In the genomic region with DNA sequence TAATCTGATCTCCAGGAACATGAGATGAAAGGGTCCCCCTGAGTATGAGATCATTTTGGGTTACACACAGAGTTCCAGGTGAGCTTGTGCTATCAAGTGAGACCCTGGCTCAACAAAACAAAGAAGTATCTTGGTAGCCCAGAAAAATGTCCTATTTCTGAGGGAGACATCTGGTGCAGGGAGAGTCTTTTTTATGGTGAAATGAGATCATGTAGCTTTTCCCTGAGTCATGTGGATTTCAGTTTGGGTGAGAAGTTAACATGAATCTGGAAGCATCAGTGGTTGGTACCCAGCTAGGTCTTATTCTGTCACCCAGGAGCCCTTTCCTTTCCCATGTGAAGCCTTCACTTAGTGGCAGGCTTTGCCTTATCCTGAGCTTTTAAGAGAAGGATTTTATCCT, we compare ENCODE assay signal across 18 mouse cellular contexts.
A peak's percentile ranks its signal among the peaks of the same experiment; 100 is the strongest.
DNase-seq lines count a peak whose midpoint lies in the region; ATAC-seq lines count a peak whose summit lies in the region.
"Had no signal": no experiment of that assay in that cellular context is flagged by ENCODE, and none has a peak within 500 bp of the region (broad histone marks: within the 10 kb centered on the region; RNA-seq: fewer than 3 reads in every experiment).

No protein-coding gene starts in this region.

- ATAC-seq in frontal cortex, adult (ENCODE audit: low TSS enrichment), result peak; percentile 93
- ATAC-seq: activated CD4-positive, CD25-positive, alpha-beta regulatory T cell, adult 4 months; CD4-positive, CD25-positive, alpha-beta regulatory T cell, adult 4 months; Patski had no signal

- DNase-seq in frontal cortex, adult 2 months (ENCODE audit: extremely low spot score in 1 of 2, low spot score in 1 of 2), result no peak
- DNase-seq in brain, adult 2 months (ENCODE audit: low read depth, low spot score), result peak; percentile 37
- no peak for DNase-seq in cerebellum, adult 9-10 months
- DNase-seq: adrenal gland, adult 2 months; adrenal gland, adult 8-10 months; adrenal gland, postnatal 10 days; adrenal gland, postnatal 14 days; adrenal gland, postnatal 25 days; adrenal gland, postnatal 36 days; B cell, adult 2 months; cerebellum, adult 11 months; cerebellum, adult 11-12 months; cerebellum, adult 18-20 months; cerebellum, adult 2 months had no signal
